ENCODE assay signal across 23 mouse cellular contexts in the genomic region with DNA sequence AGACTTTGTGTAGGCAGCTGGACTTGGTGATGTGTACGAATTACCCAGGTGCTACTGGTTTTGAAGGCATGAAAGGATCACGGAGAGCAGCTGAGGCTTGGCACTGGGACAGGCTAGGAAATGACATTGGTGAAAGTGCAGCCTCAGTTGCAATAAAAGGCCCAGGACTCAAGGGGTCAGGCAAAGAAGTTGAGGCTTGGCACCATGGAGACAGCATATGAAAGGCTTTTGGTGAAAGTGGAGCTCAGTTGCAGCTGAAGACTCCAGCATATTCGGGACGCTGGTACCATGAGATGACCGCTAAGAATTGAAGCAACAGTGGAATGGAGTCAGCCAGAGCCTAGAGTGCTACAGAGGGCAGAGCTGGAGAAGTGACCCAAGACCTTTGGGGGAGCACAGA. TPM values are rescaled to one million over a fixed set of nuclear protein-coding genes. Genes with fewer than 3 reads are reported as not detected.
"Had no signal": no experiment of that assay in that cellular context is flagged by ENCODE, and none has a peak within 500 bp of the region (broad histone marks: within the 10 kb centered on the region; RNA-seq: fewer than 3 reads in every experiment).

No protein-coding gene starts in this region.

- H3K9ac ChIP-seq: lung, embryonic 14.5 days; neural tube, embryonic 13.5 days; neural tube, embryonic 15.5 days had no signal

- ATAC-seq: midbrain, embryonic 16.5 days had no signal

- H3K36me3 ChIP-seq: neural tube, embryonic 13.5 days; neural tube, embryonic 15.5 days had no signal

- H3K27me3 ChIP-seq: neural tube, embryonic 13.5 days; neural tube, embryonic 15.5 days had no signal

- H3K27ac ChIP-seq: neural tube, embryonic 13.5 days; neural tube, embryonic 15.5 days had no signal

- DNase-seq: lung, adult 18-20 months; lung, embryonic 14.5 days; lung, postnatal 10 days; lung, postnatal 4 days; midbrain, embryonic 14.5 days; retina, postnatal 1 day; right cerebral cortex, adult 18-20 months; right cerebral cortex, postnatal 25 days; right cerebral cortex, postnatal 4 days; spleen, adult 18-20 months; thymus, adult 2 months; thymus, postnatal 25 days; thymus, postnatal 4 days had no signal

- H3K9me3 ChIP-seq: neural tube, embryonic 13.5 days; neural tube, embryonic 15.5 days had no signal

- H3K4me2 ChIP-seq: lung, embryonic 14.5 days; midbrain, embryonic 11.5 days; neural tube, embryonic 13.5 days; neural tube, embryonic 15.5 days had no signal

- H3K4me1 ChIP-seq: neural tube, embryonic 13.5 days; neural tube, embryonic 15.5 days had no signal

- H3K4me3 ChIP-seq: myocyte; neural tube, embryonic 13.5 days; neural tube, embryonic 15.5 days had no signal

RNA-seq across cellular contexts. Expression of a gene that starts 39.8 kb away (rescaled TPM):
- polyA plus RNA-seq: liver, embryonic 16.5 days; lung, embryonic 14.5 days; lung, embryonic 16.5 days; midbrain, embryonic 11.5 days; midbrain, embryonic 14.5 days; myocyte; neural tube, embryonic 11.5 days; small intestine, adult 2 months; stomach, embryonic 14.5 days had no signal
